Mouse (Mus musculus) liver, embryonic 14.5 days (tissue): ENCODE results near the gene C1s1. TPM values are rescaled to one million over a fixed set of nuclear protein-coding genes. Genes with fewer than 3 reads are reported as not detected.

ENCODE experiments used
- ATAC-seq: fragments of 200-750 bp; cut with Nextera tagmentation; 2 replicates; pipeline ENCODE4 v1.8.0; 2017; ENCODE audit warnings: moderate number of reproducible peaks, mild to moderate bottlenecking, moderate library complexity; ENCODE audit not compliant: insufficient read depth
- DNase-seq, 3 experiments: peaks; one replicate each; pipeline ENCODE4 v3.0.0-alpha.2; 2012 to 2013; ENCODE audit warnings: low read depth in 3 of 3, low spot score in 3 of 3
- H3K27ac ChIP-seq: fragments of 300-500 bp; sonication (generic); 2 replicates; pipeline ENCODE4 v1.5.1; 2014; ENCODE audit warnings: moderate library complexity, mild to moderate bottlenecking, control low read depth, inconsistent platforms
- H3K27me3 ChIP-seq: fragments of 300-500 bp; sonication (generic); 2 replicates; pipeline ENCODE4 v1.6.1; 2014; ENCODE audit warnings: mild to moderate bottlenecking, low read length, moderate library complexity; ENCODE audit not compliant: control insufficient read depth, insufficient read depth
- H3K36me3 ChIP-seq: fragments of 300-500 bp; sonication (generic); replicated peaks from 2 replicates; pipeline ENCODE4 v1.6.1; 2014; ENCODE audit warnings: low read depth; ENCODE audit not compliant: control insufficient read depth, insufficient read depth
- H3K4me1 ChIP-seq, 2 experiments: fragments of 200-500 bp in 1 of 2; fragments of 300-500 bp in 1 of 2; sonication (generic) in 1 of 2; replicated peaks; 2 replicates each; pipeline ENCODE4 v1.6.1; 2012 to 2014; ENCODE audit warnings: antibody characterized with exemption in 1 of 2, inconsistent platforms in 1 of 2, low read length in 1 of 2; ENCODE audit not compliant: control insufficient read depth in 2 of 2, insufficient read depth in 2 of 2
- H3K4me2 ChIP-seq: fragments of 300-500 bp; sonication (generic); 2 replicates; pipeline ENCODE4 v1.6.1; 2014; ENCODE audit warnings: low read depth, mild to moderate bottlenecking, control low read depth, moderate library complexity
- H3K4me3 ChIP-seq, 2 experiments: fragments of 200-500 bp in 1 of 2; fragments of 300-500 bp in 1 of 2; sonication (generic) in 1 of 2; 2 replicates each; pipeline ENCODE4 v1.5.1; 2012 to 2014; ENCODE audit warnings: low read depth in 2 of 2, low read length in 2 of 2, mild to moderate bottlenecking in 2 of 2, control low read depth in 1 of 2, inconsistent platforms in 1 of 2, moderate library complexity in 1 of 2; ENCODE audit not compliant: insufficient read depth in 1 of 2
- H3K9ac ChIP-seq: fragments of 300-500 bp; sonication (generic); replicated peaks from 2 replicates; pipeline ENCODE4 v1.6.1; 2014; ENCODE audit warnings: mild to moderate bottlenecking, control low read depth, moderate library complexity
- H3K9me3 ChIP-seq: fragments of 300-500 bp; sonication (generic); 2 replicates; pipeline ENCODE4 v1.6.1; 2016; ENCODE audit warnings: low read length, mixed read lengths; ENCODE audit not compliant: control insufficient read depth
- CTCF ChIP-seq: IDR thresholded peaks from 2 replicates; pipeline ENCODE4 v1.5.1; 2016; ENCODE audit warnings: antibody characterized with exemption, low read depth, control low read depth
- EP300 ChIP-seq: IDR thresholded peaks from 2 replicates; pipeline ENCODE4 v1.6.1; 2016; ENCODE audit warnings: antibody characterized with exemption, low read depth
- WGBS: fragments of 180-500 bp; shearing (Covaris S2); extraction: QIAGEN DNeasy Blood & Tissue Kit; methylation state at CpG from one replicate; pipeline ENCODE4 v1.1.7; 2014; ENCODE audit not compliant: insufficient replicate concordance; 5-methylcytosine and 5-hydroxymethylcytosine counted together
- polyA plus RNA-seq, 2 experiments: library from polyadenylated mRNA; depleted of rRNA in 1 of 2; stranded (reverse) in 1 of 2; unstranded in 1 of 2; fragments of >200 nt; fragmentation: Nextera tagmentation in 1 of 2; extraction: Ambion mirVana in 1 of 2; gene quantifications; 2 replicates each; pipeline versions ENCODE4 v1.2.1 to v1.2.3; 2012 to 2014

Gene C1s1
- polyA plus RNA-seq, 2 experiments: 23.9 to 40.9 TPM

GRCm38 (mm10) chr6:124499914-124500566 is 42.1 kb downstream of the C1s1 start:
- Histone ChIP-seq H3K27me3 (no peaks in the 10 kb centered on the region), H3K4me1 (peaks cover 0 to 4% of the 10 kb centered on the region in 2 experiments; a peak in 1 of 4 replicates), H3K27ac (no peak overlapping the region), H3K9ac (no peak overlapping the region), H3K4me2 (no peak overlapping the region), H3K9me3 (no peaks in the 10 kb centered on the region), H3K36me3 (no peaks in the 10 kb centered on the region), H3K4me3 (no peak overlapping the region)
- DNase-seq: no peak
- TF ChIP-seq EP300 (no peak), CTCF (no peak)
- no peak for ATAC-seq
- WGBS: 55% methylated on average over 10 of the region's 10 CpGs

GRCm38 (mm10) chr6:124496054-124496453 is 46.1 kb downstream of the C1s1 start:
- TF ChIP-seq CTCF: no peak
- no peak for TF ChIP-seq EP300
- Histone ChIP-seq H3K4me2 (no peak overlapping the region), H3K4me1 (peaks cover 11 to 18% of the 10 kb centered on the region in 2 experiments), H3K9ac (no peak overlapping the region), H3K27ac (no peak overlapping the region), H3K4me3 (no peak overlapping the region), H3K27me3 (no peaks in the 10 kb centered on the region), H3K9me3 (no peaks in the 10 kb centered on the region), H3K36me3 (no peaks in the 10 kb centered on the region)
- DNase-seq (no peak), ATAC-seq (no peak)
- 60% methylated on average over 5 of the region's 5 CpGs for WGBS

GRCm38 (mm10) chr6:124493886-124494285 is 48.3 kb downstream of the C1s1 start:
- no peak overlapping the region for H3K4me3 ChIP-seq
- no peaks in the 10 kb centered on the region for H3K27me3 ChIP-seq

GRCm38 (mm10) chr6:124492842-124493561 is 49.2 kb downstream of the C1s1 start, which contains the start of gene C1rl:
TSS of gene C1rl (plus strand) at chr6:124493113.
- peak within 1 kb of the TSS; percentile 3 for H3K9ac ChIP-seq
- H3K27me3 ChIP-seq: no peaks in the 10 kb centered on the region
- WGBS: 0% methylated on average over 4 of the region's 4 CpGs
- ATAC-seq (peak; percentile 88), DNase-seq (peak; percentile 66 to 77 (median 74))
- no peaks in the 10 kb centered on the region for H3K36me3 ChIP-seq
- peaks cover 11 to 16% of the 10 kb centered on the region in 2 experiments for H3K4me1 ChIP-seq
- H3K9me3 ChIP-seq: no peaks in the 10 kb centered on the region
- peak within 1 kb of the TSS; percentile 49 for H3K4me2 ChIP-seq
- no peak for TF ChIP-seq EP300
- peak; percentile 83 for TF ChIP-seq CTCF
- peak within 1 kb of the TSS; percentile 48 for H3K27ac ChIP-seq
- peak within 1 kb of the TSS in 1 of 2 experiments; percentile 34; a peak in 1 of 4 replicates for H3K4me3 ChIP-seq

More at GRCm38 (mm10) chr6:124493886-124494285, 48.3 kb downstream of the C1s1 start:
- Histone ChIP-seq H3K4me1 (peaks cover 11 to 16% of the 10 kb centered on the region in 2 experiments), H3K27ac (no peak overlapping the region), H3K9ac (0 out of 2 replicates have a peak overlapping the region, but pooled peaks have one; percentile 3), H3K36me3 (no peaks in the 10 kb centered on the region), H3K9me3 (no peaks in the 10 kb centered on the region), H3K4me2 (peak overlapping the region; percentile 49)
- TF ChIP-seq EP300 (no peak), CTCF (no peak)
- 42% methylated on average over 5 of the region's 5 CpGs for WGBS
- ATAC-seq: peak; percentile 24; the same call in 1 of the 2 replicates
- DNase-seq: no peak

GRCm38 (mm10) chr6:124491427-124491826 is 50.7 kb downstream of the C1s1 start:
- H3K4me2 ChIP-seq: no peak overlapping the region
- no peak for TF ChIP-seq EP300
- no peak for TF ChIP-seq CTCF
- 65% methylated on average over 6 of the region's 6 CpGs for WGBS
- DNase-seq (no peak), ATAC-seq (no peak)
- H3K4me1 ChIP-seq: peaks cover 11 to 16% of the 10 kb centered on the region in 2 experiments
- no peak overlapping the region for H3K9ac ChIP-seq
- no peaks in the 10 kb centered on the region for H3K9me3 ChIP-seq
- H3K27ac ChIP-seq: no peak overlapping the region
- H3K27me3 ChIP-seq: no peaks in the 10 kb centered on the region
- H3K36me3 ChIP-seq: no peaks in the 10 kb centered on the region
- no peak overlapping the region for H3K4me3 ChIP-seq
